Mouse (Mus musculus): ENCODE measurements around the gene Hist1h1a. TPM values are rescaled to one million over a fixed set of nuclear protein-coding genes. Genes with fewer than 3 reads are reported as not detected.
A peak's percentile ranks its signal among the peaks of the same experiment; 100 is the strongest.

The Hist1h1a gene
- total and polyA plus RNA-seq, 3 experiments, result 4.1 to 2,211 TPM; not detected in 1

GRCm38 (mm10) chr13:23737091-23737490 lies 26.4 kb upstream of the Hist1h1a start:
- Histone ChIP-seq H3K4me3 (ENCODE audit: control insufficient read depth in 1 of 2, insufficient read depth in 1 of 2, low read depth in 2 of 2, low read length in 2 of 2) (no peak overlapping the region), H3K27ac (ENCODE audit: control insufficient read depth, low read depth, low read length) (no peak overlapping the region), H3K79me2 (ENCODE audit: control insufficient read depth, insufficient read depth, low read length, poor library complexity) (no peaks in the 10 kb centered on the region; the same call in 1 of the 2 replicates), H3K4me1 (ENCODE audit: control insufficient read depth in 1 of 2, insufficient read depth in 2 of 2, low read length in 2 of 2) (0 out of 4 replicates have a peak, but pooled peaks cover 3 to 4% of the 10 kb centered on the region in 2 experiments), H3K9ac (ENCODE audit: control insufficient read depth, low read depth, low read length, poor library complexity, severe bottlenecking) (no peak overlapping the region), H3K36me3 (ENCODE audit: control insufficient read depth in 1 of 2, insufficient read depth in 2 of 2, low read length in 2 of 2) (peaks cover 0 to 14% of the 10 kb centered on the region in 2 experiments; a peak in 2 of 4 replicates), H3K9me3 (replicated peaks; ENCODE audit: insufficient read depth, low read length) (no peaks in the 10 kb centered on the region), H3K27me3 (ENCODE audit: control insufficient read depth in 1 of 2, insufficient read depth in 2 of 2, low read length in 2 of 2) (no peaks in the 10 kb centered on the region)
- TF ChIP-seq MYB (IDR thresholded peaks at IDR 0.05; ENCODE audit: low read depth, low read length), result no peak
- no peak for TF ChIP-seq RAD21 (IDR thresholded peaks at IDR 0.05; ENCODE audit: low read depth, low read length)
- TF ChIP-seq JUND (IDR thresholded peaks at IDR 0.05; ENCODE audit: low read depth, low read length), result no peak
- TF ChIP-seq USF2 (IDR thresholded peaks at IDR 0.05; ENCODE audit: borderline replicate concordance in 1 of 2, insufficient read depth in 1 of 2, low read depth in 1 of 2, low read length in 2 of 2), result no peak
- no peak for TF ChIP-seq ETS1 (IDR thresholded peaks at IDR 0.05; ENCODE audit: low read depth, low read length)
- TF ChIP-seq MAFK (IDR thresholded peaks at IDR 0.05; ENCODE audit: borderline replicate concordance, low read depth, low read length), result no peak
- TF ChIP-seq SIN3A (IDR thresholded peaks at IDR 0.05; ENCODE audit: low read length), result no peak
- no peak for TF ChIP-seq BHLHE40 (IDR thresholded peaks at IDR 0.05; ENCODE audit: borderline replicate concordance, low read depth, low read length)
- no peak for DNase-seq (ENCODE audit: low read depth, low spot score)

GRCm38 (mm10) chr13:23738041-23738440 lies 25.4 kb upstream of the Hist1h1a start:
- Histone ChIP-seq H3K27ac (ENCODE audit: control insufficient read depth, low read depth, low read length) (peak overlapping the region; percentile 99), H3K9ac (ENCODE audit: control insufficient read depth, low read depth, low read length, poor library complexity, severe bottlenecking) (peak overlapping the region; percentile 94), H3K4me1 (ENCODE audit: control insufficient read depth in 1 of 2, insufficient read depth in 2 of 2, low read length in 2 of 2) (0 out of 4 replicates have a peak, but pooled peaks cover 3 to 6% of the 10 kb centered on the region in 2 experiments), H3K79me2 (ENCODE audit: control insufficient read depth, insufficient read depth, low read length, poor library complexity) (no peaks in the 10 kb centered on the region; the same call in 1 of the 2 replicates), H3K36me3 (ENCODE audit: control insufficient read depth in 1 of 2, insufficient read depth in 2 of 2, low read length in 2 of 2) (peaks cover 0 to 17% of the 10 kb centered on the region in 2 experiments; a peak in 2 of 4 replicates), H3K9me3 (replicated peaks; ENCODE audit: insufficient read depth, low read length) (no peaks in the 10 kb centered on the region), H3K4me3 (ENCODE audit: control insufficient read depth in 1 of 2, insufficient read depth in 1 of 2, low read depth in 2 of 2, low read length in 2 of 2) (peak overlapping the region; percentile 58 to 72), H3K27me3 (ENCODE audit: control insufficient read depth in 1 of 2, insufficient read depth in 2 of 2, low read length in 2 of 2) (no peaks in the 10 kb centered on the region)
- TF ChIP-seq TBP (IDR thresholded peaks at IDR 0.05; ENCODE audit: low read depth, low read length) (peak; percentile 44; the same call in 1 of the 2 replicates), ZKSCAN1 (IDR thresholded peaks at IDR 0.05; ENCODE audit: low read depth, low read length) (no peak)
- DNase-seq (ENCODE audit: low read depth, low spot score), result peak; percentile 67

- DNase-seq (ENCODE audit: low read depth, low spot score), result peak; percentile 94
- TF ChIP-seq TBP (IDR thresholded peaks at IDR 0.05; ENCODE audit: low read depth, low read length), result peak; percentile 99
- TF ChIP-seq CTCF (IDR thresholded peaks at IDR 0.05 in 2 of 3, conservative IDR thresholded peaks at IDR 0.05 in 1 of 3; ENCODE audit: control insufficient read depth in 1 of 3, insufficient read depth in 1 of 3, low read depth in 2 of 3, low read length in 3 of 3, poor library complexity in 1 of 3, severe bottlenecking in 1 of 3), result peak in 1 of 3 experiments; percentile 31; a peak in 2 of 6 replicates
- TF ChIP-seq POLR2AphosphoS5 (IDR thresholded peaks at IDR 0.05; ENCODE audit: borderline replicate concordance, low read depth, low read length), result 0 out of 2 replicates have a peak, but pooled peaks have one; percentile 95
- TF ChIP-seq SMC3 (IDR thresholded peaks at IDR 0.05; ENCODE audit: low read depth, low read length), result no peak
- TF ChIP-seq POLR2A (IDR thresholded peaks at IDR 0.05; ENCODE audit: control insufficient read depth in 1 of 2, insufficient read depth in 1 of 2, low read depth in 1 of 2, low read length in 2 of 2, poor library complexity in 1 of 2), result peak; percentile 79 to 99
Observed at GRCm38 (mm10) chr13:23738677-23739068, 24.8 kb upstream of the Hist1h1a start, which contains the start of gene Hist1h1c. Gene Hist1h1c, plus strand, starts transcription at chr13:23738808.

More at GRCm38 (mm10) chr13:23738677-23739068, 24.8 kb upstream of the Hist1h1a start, which contains the start of gene Hist1h1c:
- H3K9me3 ChIP-seq (replicated peaks; ENCODE audit: insufficient read depth, low read length), result no peaks in the 10 kb centered on the region
- no peaks in the 10 kb centered on the region for H3K27me3 ChIP-seq (ENCODE audit: control insufficient read depth in 1 of 2, insufficient read depth in 2 of 2, low read length in 2 of 2)
- H3K4me3 ChIP-seq (ENCODE audit: control insufficient read depth in 1 of 2, insufficient read depth in 1 of 2, low read depth in 2 of 2, low read length in 2 of 2), result peak within 1 kb of the TSS; percentile 58 to 72
- no peaks in the 10 kb centered on the region; the same call in 1 of the 2 replicates for H3K79me2 ChIP-seq (ENCODE audit: control insufficient read depth, insufficient read depth, low read length, poor library complexity)
- H3K4me1 ChIP-seq (ENCODE audit: control insufficient read depth in 1 of 2, insufficient read depth in 2 of 2, low read length in 2 of 2), result 0 out of 4 replicates have a peak, but pooled peaks cover 3 to 6% of the 10 kb centered on the region in 2 experiments
- H3K36me3 ChIP-seq (ENCODE audit: control insufficient read depth in 1 of 2, insufficient read depth in 2 of 2, low read length in 2 of 2), result peaks cover 0 to 20% of the 10 kb centered on the region in 2 experiments; a peak in 2 of 4 replicates
- peak within 1 kb of the TSS; percentile 94 for H3K9ac ChIP-seq (ENCODE audit: control insufficient read depth, low read depth, low read length, poor library complexity, severe bottlenecking)
- H3K27ac ChIP-seq (ENCODE audit: control insufficient read depth, low read depth, low read length), result peak within 1 kb of the TSS; percentile 99

Data from MEL (cell line).